Mouse (Mus musculus) E14TG2a.4 (cell line): ENCODE data around the gene Zfp583.
"Not testable (repeated sequence)": the region's sequence is repeated elsewhere in the genome, so short reads cannot be mapped to it uniquely, and the experiment has no call there.

Experiments used
- CTCF ChIP-seq: conservative IDR thresholded peaks from 2 replicates; pipeline ENCODE4 v1.5.1; 2014; ENCODE audit warnings: low read length
- POU5F1 ChIP-seq: IDR thresholded peaks from 2 replicates; pipeline ENCODE4 v1.6.1; 2014; ENCODE audit warnings: low read length, borderline replicate concordance

- TF ChIP-seq CTCF, POU5F1: not testable (repeated sequence)
Observed at GRCm38 (mm10) chr7:6368146-6368545, 37.1 kb upstream of the Zfp583 start.
